Mouse (Mus musculus): ENCODE results near the gene B4galnt2. TPM values are rescaled to one million over a fixed set of nuclear protein-coding genes. Genes with fewer than 3 reads are reported as not detected.

Gene B4galnt2
- polyA plus RNA-seq (2012; rRNA removed; ENCODE audit: low replicate concordance): not detected in 2 replicates

GRCm38 (mm10) chr11:95914571-95914991, at the start of gene B4galnt2:
Gene B4galnt2 (minus strand): TSS chr11:95914891.

GRCm38 (mm10) chr11:95842074-95842681, 72.5 kb downstream of the B4galnt2 start, which contains the start of gene Abi3:
Gene Abi3 (minus strand): TSS chr11:95842476.

GRCm38 (mm10) chr11:95837059-95837458, 77.6 kb downstream of the B4galnt2 start, which contains the start of gene Gngt2:
Gene Gngt2 (plus strand): TSS chr11:95837216.

DNA sequence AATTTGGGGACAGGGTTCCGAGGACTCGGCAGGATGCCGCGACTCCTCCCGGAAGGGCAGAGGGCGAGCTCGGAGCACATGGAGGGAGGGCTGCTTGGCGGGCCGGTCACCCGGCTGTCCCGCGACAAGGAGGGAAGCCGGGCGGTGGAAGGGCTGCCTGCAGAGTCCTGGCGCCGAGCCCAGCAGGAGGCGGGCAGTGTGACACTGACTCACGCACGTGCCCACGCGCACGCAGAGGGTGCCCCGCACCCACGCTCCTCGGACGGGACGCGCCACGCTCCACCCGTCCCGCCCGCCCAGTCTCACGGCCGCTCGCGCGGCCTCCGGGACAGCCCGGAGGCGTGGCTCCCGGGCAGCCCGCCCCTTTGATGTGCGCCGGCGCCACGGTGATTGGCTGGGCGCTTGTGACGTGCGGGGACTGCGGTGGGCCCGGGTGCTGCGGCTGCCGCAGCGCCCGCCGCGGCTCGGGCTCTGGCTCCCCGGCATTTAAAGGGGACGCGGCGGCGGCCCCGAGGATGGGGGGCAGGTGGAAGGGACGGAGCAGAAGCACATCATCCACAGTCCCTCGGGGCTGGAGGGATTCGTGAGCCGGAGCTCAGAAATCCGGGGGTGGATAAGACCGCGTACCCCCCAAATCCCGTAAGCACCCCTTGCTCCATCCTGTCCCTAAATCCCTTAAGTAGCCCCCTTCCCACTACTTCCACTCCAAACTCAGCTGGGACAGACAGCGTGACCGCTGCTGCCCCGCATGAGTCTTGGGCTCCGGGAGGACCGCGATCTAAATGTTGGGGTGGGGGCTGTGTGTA, 90.4 kb downstream of the B4galnt2 start, which contains the start of gene Phospho1:
Gene Phospho1 (plus strand): TSS at position 429 of the 806 bp plus-strand sequence.

Other genes with a start within 250 kb of the B4galnt2 start
- 84.2 and 160 TPM in 2 replicates for gene Phb, start 247.9 kb downstream of the B4galnt2 start, polyA plus RNA-seq (2012; rRNA removed; ENCODE audit: low replicate concordance)
- 23.4 and 36.6 TPM in 2 replicates for gene Zfp652, start 202.2 kb downstream of the B4galnt2 start, polyA plus RNA-seq (2012; rRNA removed; ENCODE audit: low replicate concordance)
- gene B130006D01Rik, start 191.3 kb downstream of the B4galnt2 start, polyA plus RNA-seq (2012; rRNA removed; ENCODE audit: low replicate concordance): 0.04 and 0.10 TPM in 2 replicates
- gene Phospho1, start 90.4 kb downstream of the B4galnt2 start, polyA plus RNA-seq (2012; rRNA removed; ENCODE audit: low replicate concordance): 115 and 208 TPM in 2 replicates
- gene Gngt2, start 77.7 kb downstream of the B4galnt2 start, polyA plus RNA-seq (2012; rRNA removed; ENCODE audit: low replicate concordance): 10.4 and 14.7 TPM in 2 replicates
- gene Abi3, start 72.4 kb downstream of the B4galnt2 start, polyA plus RNA-seq (2012; rRNA removed; ENCODE audit: low replicate concordance): 63.1 and 156 TPM in 2 replicates
- 0.01 and 0.03 TPM in 2 replicates for gene Igf2bp1, start 91.0 kb upstream of the B4galnt2 start, polyA plus RNA-seq (2012; rRNA removed; ENCODE audit: low replicate concordance)
- not detected in 2 replicates for gene Gip, start 109.7 kb upstream of the B4galnt2 start, polyA plus RNA-seq (2012; rRNA removed; ENCODE audit: low replicate concordance)
- gene Snf8, start 120.0 kb upstream of the B4galnt2 start, polyA plus RNA-seq (2012; rRNA removed; ENCODE audit: low replicate concordance): 13.5 and 23.0 TPM in 2 replicates
- gene Ube2z, start 150.5 kb upstream of the B4galnt2 start, polyA plus RNA-seq (2012; rRNA removed; ENCODE audit: low replicate concordance): 27.0 and 40.6 TPM in 2 replicates
- 269 and 729 TPM in 2 replicates for gene Atp5g1, start 160.8 kb upstream of the B4galnt2 start, polyA plus RNA-seq (2012; rRNA removed; ENCODE audit: low replicate concordance)
- gene Calcoco2, start 197.1 kb upstream of the B4galnt2 start, polyA plus RNA-seq (2012; rRNA removed; ENCODE audit: low replicate concordance): not detected in 2 replicates
- gene Ttll6, start 218.9 kb upstream of the B4galnt2 start, polyA plus RNA-seq (2012; rRNA removed; ENCODE audit: low replicate concordance): 0.04 TPM in 1 of 2 replicates, not detected in the other